Mouse (Mus musculus) stomach, postnatal 0 days (tissue): ENCODE results near the gene Pprc1.

Source experiments
- CTCF ChIP-seq: IDR thresholded peaks from 2 replicates; pipeline ENCODE4 v1.5.1; 2016; ENCODE audit warnings: antibody characterized with exemption, low read depth, mild to moderate bottlenecking, moderate library complexity
- EP300 ChIP-seq: optimal IDR thresholded peaks from 2 replicates; pipeline ENCODE3; 2016; ENCODE audit warnings: antibody characterized with exemption

DNA sequence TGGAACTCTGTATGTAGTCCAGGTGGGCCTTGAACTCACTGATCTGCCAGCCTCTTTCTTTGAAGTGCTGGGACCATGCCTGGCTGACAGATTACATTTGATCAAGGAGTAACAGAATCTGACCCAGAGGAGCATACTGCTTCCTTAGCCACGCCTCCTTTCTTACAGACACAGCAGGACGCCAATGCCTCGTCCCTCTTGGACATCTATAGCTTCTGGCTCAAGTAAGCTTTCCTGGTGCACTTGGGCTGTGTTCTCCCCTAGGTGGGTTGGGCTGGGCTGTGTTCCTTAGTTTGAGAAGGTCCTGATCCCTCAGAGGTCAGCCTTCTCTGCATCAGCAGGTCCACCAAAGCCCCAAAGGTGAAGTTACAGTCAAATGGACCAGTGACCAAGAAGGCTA lies 33.8 kb downstream of the Pprc1 start:
- TF ChIP-seq CTCF (no peak), EP300 (no peak)
